Mouse (Mus musculus): Measurements from ENCODE around the gene Gramd1b. TPM values are rescaled to one million over a fixed set of nuclear protein-coding genes. Genes with fewer than 3 reads are reported as not detected.

The Gramd1b gene
- polyA plus RNA-seq, 2 experiments from 2014 or later, result 48.7 to 68.0 TPM

- ATAC-seq, result no peak
These were observed 108.7 kb downstream of the Gramd1b start for GRCm38 (mm10) chr9:40422368-40423057.

- no peak for ATAC-seq
These were observed 110.4 kb downstream of the Gramd1b start for GRCm38 (mm10) chr9:40420652-40421335.

- ATAC-seq, result no peak
These were observed 112.4 kb downstream of the Gramd1b start for GRCm38 (mm10) chr9:40418803-40419202.

GRCm38 (mm10) chr9:40416150-40416549 lies 115.0 kb downstream of the Gramd1b start:
- ATAC-seq, result no peak

GRCm38 (mm10) chr9:40414904-40415766 lies 116.0 kb downstream of the Gramd1b start:
- ATAC-seq, result peak; percentile 78

GRCm38 (mm10) chr9:40414498-40414903 lies 116.7 kb downstream of the Gramd1b start:
- ATAC-seq, result no peak

- no peak for ATAC-seq
These were observed 117.6 kb downstream of the Gramd1b start for GRCm38 (mm10) chr9:40413601-40414000.

GRCm38 (mm10) chr9:40412931-40413330 lies 118.3 kb downstream of the Gramd1b start:
- ATAC-seq, result no peak

GRCm38 (mm10) chr9:40412246-40412645 lies 118.9 kb downstream of the Gramd1b start:
- ATAC-seq, result no peak

- no peak for ATAC-seq
These were observed 120.3 kb downstream of the Gramd1b start for GRCm38 (mm10) chr9:40410895-40411294.

- no peak for ATAC-seq
These were observed 122.1 kb downstream of the Gramd1b start for GRCm38 (mm10) chr9:40409071-40409470.

- no peak for ATAC-seq
These were observed 122.8 kb downstream of the Gramd1b start for GRCm38 (mm10) chr9:40408415-40408814.

GRCm38 (mm10) chr9:40407876-40408275 lies 123.3 kb downstream of the Gramd1b start:
- ATAC-seq, result no peak

GRCm38 (mm10) chr9:40405804-40406203 lies 125.4 kb downstream of the Gramd1b start:
- no peak for ATAC-seq

GRCm38 (mm10) chr9:40405263-40405662 lies 125.9 kb downstream of the Gramd1b start:
- ATAC-seq, result no peak

- ATAC-seq, result no peak
These were observed 126.5 kb downstream of the Gramd1b start for GRCm38 (mm10) chr9:40404637-40405036.

GRCm38 (mm10) chr9:40403750-40404149 lies 127.4 kb downstream of the Gramd1b start:
- ATAC-seq, result no peak

GRCm38 (mm10) chr9:40401818-40402217 lies 129.4 kb downstream of the Gramd1b start:
- no peak for ATAC-seq

- ATAC-seq, result no peak
These were observed 130.3 kb downstream of the Gramd1b start for GRCm38 (mm10) chr9:40400854-40401253.

- ATAC-seq, result no peak
These were observed 131.0 kb downstream of the Gramd1b start for GRCm38 (mm10) chr9:40400171-40400570.

- ATAC-seq, result no peak
These were observed 131.7 kb downstream of the Gramd1b start for GRCm38 (mm10) chr9:40399359-40399932.

GRCm38 (mm10) chr9:40397471-40398245 lies 133.5 kb downstream of the Gramd1b start:
- ATAC-seq, result no peak

Measured in activated CD4-positive, CD25-positive, alpha-beta regulatory T cell, adult 4 months (primary cell).